Mouse (Mus musculus) retina, adult 2 months (tissue): ENCODE data around the gene Pphln1.

Experiments used
- DNase-seq: peaks from one replicate; pipeline ENCODE4 v3.0.0-alpha.2; 2012; ENCODE audit warnings: low read depth, low spot score

The Pphln1 gene

DNA sequence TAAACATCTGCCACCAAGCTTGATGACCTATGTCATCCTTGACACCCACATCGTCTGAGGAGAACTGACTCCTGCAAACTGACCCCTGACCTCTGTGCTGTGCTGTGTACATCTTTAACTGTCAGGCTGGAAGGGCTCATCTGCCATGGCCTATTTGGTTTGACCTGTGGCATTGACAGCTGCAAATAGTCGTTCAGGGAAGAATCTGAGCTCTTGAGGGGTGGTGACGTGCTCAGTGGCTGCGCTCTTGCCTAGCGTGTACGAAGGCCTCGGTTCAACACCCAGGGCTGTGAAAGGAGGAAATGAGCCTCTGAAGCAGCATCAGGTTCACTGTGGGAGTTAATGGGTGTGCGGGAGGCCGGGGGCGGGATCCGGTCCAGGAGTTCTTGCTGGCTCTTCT is 35.7 kb downstream of the Pphln1 start:
- no peak for DNase-seq

GRCm38 (mm10) chr15:93435998-93436397 is 37.8 kb downstream of the Pphln1 start:
- no peak for DNase-seq

DNA sequence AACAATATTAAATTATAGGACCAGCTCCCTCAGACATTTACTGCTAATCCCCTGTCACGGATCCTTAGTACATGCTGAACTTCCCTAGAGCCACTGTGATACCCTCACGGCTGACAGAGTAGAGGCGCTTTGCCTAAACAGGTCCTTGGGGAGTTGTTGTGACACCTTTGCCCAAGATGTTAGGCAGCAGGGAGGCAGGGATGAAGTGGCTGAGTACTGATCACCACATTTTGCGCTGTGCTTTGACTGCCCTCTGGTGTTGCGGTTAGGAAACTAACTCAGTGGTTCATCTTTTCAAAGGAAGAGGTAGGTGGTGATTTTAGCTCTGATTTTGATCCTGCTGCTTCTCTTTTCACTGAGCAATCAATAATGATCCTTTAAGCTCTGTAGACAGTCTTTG is 40.5 kb downstream of the Pphln1 start:
- peak; percentile 47 for DNase-seq

GRCm38 (mm10) chr15:93442271-93442670 is 44.1 kb downstream of the Pphln1 start:
- no peak for DNase-seq

GRCm38 (mm10) chr15:93443676-93444075 is 45.5 kb downstream of the Pphln1 start:
- no peak for DNase-seq

GRCm38 (mm10) chr15:93448862-93449261 is 50.7 kb downstream of the Pphln1 start:
- DNase-seq = no peak

DNA sequence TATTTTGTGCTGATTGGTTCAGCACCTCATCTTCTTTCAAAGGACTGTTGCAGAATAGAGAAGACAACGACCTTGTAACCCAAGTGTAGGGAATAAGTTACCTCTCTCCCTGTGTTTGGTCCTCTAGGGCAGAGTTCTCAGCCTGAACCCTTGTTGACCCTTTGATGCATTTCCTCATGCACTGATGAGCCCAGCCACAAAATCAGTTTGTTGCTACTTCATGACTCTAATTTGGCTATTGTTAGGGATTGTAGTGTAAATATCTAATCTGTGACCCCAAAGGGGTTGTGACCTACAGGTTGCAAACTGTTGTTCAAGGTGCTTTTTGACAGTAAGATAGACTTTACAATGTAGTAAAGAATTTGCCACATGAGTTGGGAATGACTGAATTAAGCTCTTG is 55.1 kb downstream of the Pphln1 start:
- no peak for DNase-seq

- no peak for DNase-seq
Measured at GRCm38 (mm10) chr15:93456005-93456404, 57.9 kb downstream of the Pphln1 start.

GRCm38 (mm10) chr15:93459422-93459821 is 61.3 kb downstream of the Pphln1 start:
- DNase-seq = no peak

GRCm38 (mm10) chr15:93461066-93461465 is 62.9 kb downstream of the Pphln1 start:
- DNase-seq = no peak

- no peak for DNase-seq
Measured at GRCm38 (mm10) chr15:93471651-93472050, 73.5 kb downstream of the Pphln1 start.

- DNase-seq = no peak
Measured at GRCm38 (mm10) chr15:93472089-93472488, 73.9 kb downstream of the Pphln1 start.

GRCm38 (mm10) chr15:93474277-93474676 is 76.1 kb downstream of the Pphln1 start:
- no peak for DNase-seq

- no peak for DNase-seq
Measured at GRCm38 (mm10) chr15:93475688-93476087, 77.5 kb downstream of the Pphln1 start.

GRCm38 (mm10) chr15:93477729-93478128 is 79.6 kb downstream of the Pphln1 start:
- no peak for DNase-seq

DNA sequence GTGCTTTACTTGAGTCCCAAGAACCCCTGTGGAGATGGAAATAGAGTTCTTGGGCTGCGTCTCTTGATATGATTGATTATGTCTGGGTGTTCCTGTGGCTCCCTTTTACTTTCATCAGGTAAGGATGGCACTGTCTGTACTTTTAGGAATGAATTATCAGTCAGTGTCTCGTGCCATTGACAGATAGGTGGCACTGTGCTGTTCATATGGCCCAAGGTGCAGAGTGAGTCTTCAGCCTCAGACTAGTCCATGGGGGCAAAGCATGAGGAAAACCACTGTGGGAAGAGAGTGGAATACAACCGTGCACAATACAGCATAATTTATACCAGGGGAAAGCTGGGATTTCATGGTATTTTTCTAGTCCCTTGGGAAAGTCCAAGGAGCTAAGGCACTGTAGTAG is 80.5 kb downstream of the Pphln1 start:
- DNase-seq = no peak

- DNase-seq = no peak
Measured at GRCm38 (mm10) chr15:93479445-93479844, 81.3 kb downstream of the Pphln1 start.

- DNase-seq = no peak
Measured at GRCm38 (mm10) chr15:93481112-93481511, 83.0 kb downstream of the Pphln1 start.

GRCm38 (mm10) chr15:93484261-93484710 is 86.1 kb downstream of the Pphln1 start:
- no peak for DNase-seq

DNA sequence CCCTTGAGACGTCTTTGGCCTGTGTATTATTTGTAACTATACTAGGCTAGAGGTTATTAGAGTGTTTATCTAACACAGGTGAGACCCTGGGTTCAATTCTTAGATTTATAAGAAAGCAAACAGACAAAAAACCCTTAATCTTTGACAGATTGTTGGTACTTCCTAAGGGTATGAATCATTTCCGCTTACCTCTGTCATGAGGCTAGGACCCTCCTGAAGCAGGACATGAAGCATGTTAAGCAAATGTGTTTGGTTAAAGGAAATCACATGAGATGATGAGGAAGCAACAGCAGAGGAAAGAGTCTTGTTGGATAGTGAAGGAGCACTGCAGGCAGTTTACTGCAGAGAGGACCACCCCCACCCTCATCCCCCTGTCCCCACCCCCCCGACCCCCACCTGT is 87.1 kb downstream of the Pphln1 start:
- DNase-seq = no peak

DNA sequence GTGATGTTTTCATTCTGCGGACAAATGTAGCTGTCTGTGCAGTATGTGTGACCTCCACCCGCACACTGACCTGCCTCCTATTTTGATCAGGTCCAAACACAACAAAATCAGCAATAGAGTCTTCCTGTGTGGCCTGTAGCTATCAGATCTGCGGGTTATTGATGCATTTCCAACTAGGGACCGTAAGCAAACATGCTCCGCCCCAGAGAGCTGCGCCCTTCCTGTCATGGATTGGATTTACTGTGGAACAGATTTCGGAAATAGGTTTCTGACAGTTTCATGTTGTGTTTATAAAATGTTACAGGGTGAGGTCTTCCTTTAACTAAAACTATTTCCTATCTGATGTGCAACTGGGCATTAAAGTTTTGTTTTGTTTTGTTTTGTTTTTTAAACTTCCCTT is 87.9 kb downstream of the Pphln1 start:
- DNase-seq = no peak

DNA sequence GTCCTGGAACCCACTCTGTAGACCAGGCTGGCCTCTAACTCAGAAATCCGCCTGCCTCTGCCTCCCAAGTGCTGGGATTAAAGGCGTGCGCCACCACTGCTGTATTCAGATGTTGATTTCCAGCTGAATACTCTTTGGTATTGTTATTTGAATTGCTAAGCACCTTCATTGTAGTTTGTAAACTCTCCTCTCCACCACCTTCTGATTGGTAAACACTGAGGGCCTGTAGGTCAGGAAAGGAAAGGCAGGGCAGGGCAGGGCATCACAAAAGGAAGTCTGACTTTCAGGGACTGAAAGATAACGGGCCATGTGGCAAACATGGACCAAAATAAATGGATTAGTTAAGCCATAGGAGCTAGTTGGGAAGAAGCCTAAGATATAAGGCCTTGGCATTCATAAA is 91.4 kb downstream of the Pphln1 start:
- no peak for DNase-seq

- DNase-seq = no peak
Measured at GRCm38 (mm10) chr15:93494700-93495099, 96.5 kb downstream of the Pphln1 start.

DNA sequence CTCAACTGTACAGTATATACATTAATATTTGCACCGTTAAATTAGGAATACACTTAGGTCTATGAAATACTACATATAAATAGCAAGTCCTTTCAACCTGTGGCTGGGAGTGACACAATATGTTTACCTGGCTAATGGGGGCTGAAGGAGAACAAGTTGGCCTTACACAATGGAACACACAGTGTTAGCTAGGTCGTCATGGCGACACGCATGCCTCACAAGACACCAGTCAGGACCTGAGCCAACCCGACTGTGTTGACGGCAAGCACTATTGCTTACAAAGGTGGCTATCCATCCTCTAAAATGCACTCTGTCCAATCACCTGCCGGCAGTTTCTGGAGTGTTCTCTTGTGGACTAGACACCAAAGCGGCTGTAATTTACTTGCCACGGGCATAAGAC is 101.7 kb downstream of the Pphln1 start:
- no peak for DNase-seq

DNA sequence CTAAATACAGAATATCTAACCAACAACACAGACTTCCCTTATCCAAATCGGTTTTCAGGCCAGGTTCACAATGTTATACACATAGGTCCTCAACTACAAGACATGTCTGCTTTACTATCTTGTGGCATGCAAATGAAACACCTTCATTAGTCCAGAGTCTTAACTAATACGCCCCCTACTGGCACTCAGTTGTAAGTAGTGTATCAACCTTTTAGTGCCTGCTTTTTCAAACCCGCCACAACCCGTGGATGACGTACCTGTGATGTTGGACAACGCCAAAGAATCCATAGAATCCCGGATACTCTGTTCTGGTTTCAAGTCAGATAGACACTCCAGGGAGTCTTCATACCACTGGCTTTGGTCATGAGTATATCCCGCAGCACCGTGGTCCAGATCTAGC is 104.6 kb downstream of the Pphln1 start:
- DNase-seq = no peak
